Mouse (Mus musculus) granulocyte monocyte progenitor cell, adult 5-6 weeks (primary cell): ENCODE results near the gene Pom121l2. TPM values are rescaled to one million over a fixed set of nuclear protein-coding genes. Genes with fewer than 3 reads are reported as not detected.

Experiments
- ATAC-seq: replicated peaks from 2 replicates; pipeline ENCODE4 v1.8.0; 2016; ENCODE audit warnings: mild to moderate bottlenecking, moderate TSS enrichment, inconsistent platforms; ENCODE audit not compliant: poor library complexity, severe bottlenecking
- total RNA-seq, 2 experiments: library from RNA; stranded (forward) in 1 of 2; stranded (reverse) in 1 of 2; fragments of 200-712, 200-1000 nt in 1 of 2; fragments of >200 nt in 1 of 2; fragmentation: Nextera tagmentation in 1 of 2; gene quantifications; 2 replicates each; pipeline ENCODE4 v1.2.3; 2014 to 2017

The Pom121l2 gene
- total RNA-seq, 2 experiments from 2014 or later = not detected

DNA sequence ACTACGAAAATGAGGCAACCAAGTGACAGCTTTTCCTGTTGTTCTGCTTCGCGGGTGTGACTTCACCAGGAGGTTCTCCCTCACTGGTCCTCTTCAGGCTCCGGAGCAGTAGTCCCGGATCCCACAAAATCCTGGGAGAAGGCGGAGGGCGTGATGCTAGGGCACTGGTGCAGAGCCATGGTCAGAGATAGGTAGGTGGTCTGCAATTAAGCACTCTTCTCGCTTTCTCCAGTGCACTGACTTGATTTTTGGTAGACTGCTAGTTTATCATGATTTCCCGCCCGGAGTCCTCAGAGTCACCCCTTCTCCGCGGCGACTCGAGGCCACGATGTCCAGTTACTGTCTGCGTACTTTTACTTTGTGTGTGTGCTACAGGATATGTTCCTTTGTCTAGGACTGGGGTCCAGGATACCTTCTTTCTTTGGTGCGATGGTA, 33.4 kb downstream of the Pom121l2 start:
- ATAC-seq = no peak

DNA sequence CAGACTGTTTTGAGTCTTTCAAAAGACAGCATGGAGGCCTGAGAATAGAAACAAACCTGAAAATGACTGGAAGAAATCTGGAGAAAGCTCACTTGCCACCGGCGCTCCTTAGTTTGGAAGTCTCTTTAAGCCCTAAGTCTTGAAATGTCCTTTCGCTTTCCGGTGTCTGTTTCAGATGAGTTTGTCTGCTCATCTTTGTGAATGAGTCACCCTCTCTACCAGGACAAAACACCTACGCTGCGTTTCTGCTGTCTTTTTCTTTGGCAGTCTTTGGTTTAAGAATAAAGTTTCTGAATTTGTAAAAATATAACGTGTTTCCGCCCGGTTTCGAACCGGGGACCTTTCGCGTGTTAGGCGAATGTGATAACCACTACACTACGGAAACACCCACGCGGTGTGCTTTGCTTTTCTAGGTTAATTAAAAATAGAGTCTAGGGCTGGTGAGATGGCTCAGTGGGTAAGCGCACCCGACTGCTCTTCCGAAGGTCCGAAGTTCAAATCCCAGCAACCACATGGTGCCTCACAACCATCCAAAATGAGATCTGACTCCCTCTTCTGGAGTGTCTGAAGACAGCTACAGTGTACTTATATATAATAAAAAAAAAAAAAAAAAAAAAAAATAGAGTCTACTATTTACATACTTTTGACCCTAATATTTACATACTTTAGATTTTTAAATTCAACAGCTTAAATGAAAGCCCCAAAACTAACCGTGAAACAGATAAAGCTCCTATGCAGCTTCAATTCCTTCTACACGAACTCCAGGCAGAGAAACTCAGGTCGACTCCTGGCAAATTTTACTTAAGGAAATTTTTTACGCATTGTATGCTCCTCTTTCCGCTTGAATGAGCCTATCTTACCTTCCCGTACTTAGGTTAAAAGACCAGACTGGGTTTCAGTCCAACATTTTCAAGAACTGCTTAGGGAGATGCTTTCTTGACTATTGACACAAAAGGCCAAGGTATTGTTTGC, 34.8 kb downstream of the Pom121l2 start:
- peak; percentile 74 for ATAC-seq

DNA sequence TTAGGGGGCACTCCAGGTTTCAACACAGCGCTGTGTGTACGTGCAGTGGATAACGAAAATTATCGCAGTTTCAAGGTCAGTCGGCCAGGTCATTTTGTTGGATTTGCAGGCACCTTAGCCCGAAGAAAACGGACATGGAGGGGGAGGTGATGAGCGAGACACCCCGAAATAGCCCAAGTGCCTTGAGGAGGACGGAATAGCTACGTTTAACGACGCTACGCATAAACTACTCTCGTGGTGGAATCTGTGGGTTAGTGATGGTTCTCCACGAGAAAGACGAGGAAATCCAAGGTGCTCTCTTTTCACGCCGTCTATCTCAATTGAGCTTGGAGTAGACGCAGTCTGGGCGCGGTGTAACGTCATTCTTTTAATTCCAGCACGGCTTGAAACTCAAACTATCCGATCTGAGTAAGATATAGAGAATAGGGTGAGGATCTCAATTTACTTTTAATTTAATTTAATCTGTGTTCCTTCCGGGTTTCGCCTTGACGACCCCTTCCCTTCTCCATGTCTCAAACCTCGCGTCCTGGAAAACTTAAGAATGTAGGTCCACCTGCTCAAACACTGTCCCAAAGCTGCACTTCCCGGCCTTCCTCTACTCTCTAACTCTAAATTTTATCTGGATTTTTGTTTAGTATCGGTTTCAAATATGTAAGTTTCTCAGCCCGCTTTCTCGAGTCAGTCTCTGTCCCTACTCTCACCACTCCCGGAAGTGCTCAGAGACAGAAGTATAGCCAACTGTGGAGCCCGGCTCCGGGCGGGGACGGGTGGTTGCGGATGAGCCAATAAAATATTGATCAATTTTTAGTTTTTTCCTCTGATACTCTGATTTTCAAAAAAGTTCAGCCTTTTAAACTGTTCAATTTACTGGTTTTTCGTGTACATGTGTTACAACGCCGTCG, 39.2 kb downstream of the Pom121l2 start:
- peak; percentile 50 for ATAC-seq

DNA sequence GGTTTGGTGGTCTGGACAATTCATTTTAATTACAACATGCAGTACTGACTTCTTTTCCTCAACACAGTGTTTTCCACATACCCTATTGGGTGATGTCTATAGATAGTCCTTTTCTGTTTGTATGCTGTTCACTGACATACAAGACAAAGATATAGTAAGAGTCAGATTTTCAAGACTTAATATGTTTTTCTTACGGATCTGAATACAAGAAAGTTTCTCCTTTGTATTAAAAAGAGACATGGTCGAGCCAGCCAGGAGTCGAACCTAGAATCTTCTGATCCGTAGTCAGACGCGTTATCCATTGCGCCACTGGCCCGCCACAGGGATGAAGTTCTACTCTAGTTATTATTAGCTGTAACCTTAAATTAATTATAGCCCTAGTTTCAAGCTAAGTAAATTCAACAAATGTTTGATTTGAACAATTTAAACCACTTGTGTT, 39.9 kb downstream of the Pom121l2 start:
- ATAC-seq = peak; percentile 47

DNA sequence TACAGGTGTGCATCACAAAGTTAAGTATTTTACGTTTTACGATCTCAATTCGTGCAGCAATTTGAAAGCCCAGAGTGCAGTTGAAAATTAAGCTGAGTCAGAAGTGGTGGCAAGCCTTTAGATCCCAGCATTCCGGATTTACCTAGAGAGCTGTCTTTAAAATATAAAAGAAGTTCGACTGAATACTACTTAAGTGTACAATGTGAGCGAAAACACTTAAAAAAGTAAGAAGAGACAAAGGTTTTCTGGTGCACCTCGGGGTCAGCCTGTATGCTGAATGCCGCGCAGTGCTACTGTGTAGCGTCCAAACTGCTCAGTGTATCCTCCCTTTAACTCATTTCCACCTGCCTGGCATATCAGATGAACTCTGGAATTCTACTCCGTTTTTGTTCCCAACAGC, 40.6 kb downstream of the Pom121l2 start:
- no peak for ATAC-seq

DNA sequence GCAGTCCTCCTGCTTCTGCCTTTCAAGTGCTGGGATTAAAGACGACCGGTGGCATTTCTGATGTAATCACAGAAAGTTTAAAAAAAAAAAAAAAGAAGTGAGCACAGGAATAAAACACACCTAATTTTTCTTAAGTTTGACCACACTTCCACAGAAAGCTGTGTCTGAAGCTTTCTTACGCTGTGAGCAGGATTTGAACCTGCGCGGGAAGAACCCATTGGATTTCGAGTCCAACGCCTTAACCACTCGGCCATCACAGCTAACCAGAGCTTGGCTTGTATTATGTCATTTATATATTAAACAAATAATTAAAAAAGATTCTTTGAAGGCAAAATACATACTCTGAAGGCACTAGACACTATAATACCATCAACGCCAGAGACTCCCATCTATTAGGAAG, 41.2 kb downstream of the Pom121l2 start:
- peak; percentile 72 for ATAC-seq

DNA sequence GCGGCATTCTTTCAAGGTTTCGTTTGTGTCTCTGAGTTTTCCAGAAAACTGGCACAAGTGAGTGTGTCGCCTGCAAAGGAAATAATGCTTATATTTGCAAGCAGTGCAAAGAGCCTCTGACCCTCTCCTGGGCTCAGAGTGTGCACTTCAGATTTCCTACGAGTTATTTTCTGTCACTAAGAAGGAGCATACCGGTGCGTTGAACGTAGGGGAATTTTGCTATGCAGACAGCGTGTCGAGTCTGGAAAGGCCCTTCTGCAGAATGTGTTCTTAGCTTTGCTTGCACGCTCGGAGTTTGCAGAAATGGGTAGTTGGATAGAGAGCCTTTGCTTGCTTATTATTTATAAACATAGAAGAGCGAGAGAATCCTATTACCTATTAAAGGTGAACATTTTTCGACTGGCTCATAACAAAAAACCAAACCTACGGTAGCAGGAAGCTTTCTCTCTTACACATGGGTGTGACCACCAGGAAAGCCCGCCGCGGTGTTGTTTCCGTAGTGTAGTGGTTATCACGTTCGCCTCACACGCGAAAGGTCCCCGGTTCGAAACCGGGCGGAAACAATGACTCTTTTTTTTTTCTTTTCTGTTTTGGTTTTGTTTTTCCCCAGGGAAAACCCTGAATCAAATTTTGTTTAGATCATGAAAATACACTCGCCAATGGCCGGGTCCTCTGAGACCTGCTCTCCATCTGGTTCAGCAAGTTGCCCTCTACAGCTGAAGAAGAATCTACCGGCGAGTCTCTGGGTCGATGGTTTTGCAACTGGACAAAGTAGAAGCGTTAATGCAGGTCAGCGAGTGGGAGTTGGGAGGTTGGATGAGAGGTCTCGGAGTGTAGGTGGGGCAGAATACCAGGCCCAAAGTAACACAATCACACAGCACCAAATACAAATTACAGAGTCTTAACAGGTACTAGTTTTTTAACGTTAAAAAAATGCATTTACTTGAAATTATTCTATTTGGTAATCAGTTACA, 45.4 kb downstream of the Pom121l2 start:
- ATAC-seq = peak; percentile 31; the same call in 1 of the 2 replicates

DNA sequence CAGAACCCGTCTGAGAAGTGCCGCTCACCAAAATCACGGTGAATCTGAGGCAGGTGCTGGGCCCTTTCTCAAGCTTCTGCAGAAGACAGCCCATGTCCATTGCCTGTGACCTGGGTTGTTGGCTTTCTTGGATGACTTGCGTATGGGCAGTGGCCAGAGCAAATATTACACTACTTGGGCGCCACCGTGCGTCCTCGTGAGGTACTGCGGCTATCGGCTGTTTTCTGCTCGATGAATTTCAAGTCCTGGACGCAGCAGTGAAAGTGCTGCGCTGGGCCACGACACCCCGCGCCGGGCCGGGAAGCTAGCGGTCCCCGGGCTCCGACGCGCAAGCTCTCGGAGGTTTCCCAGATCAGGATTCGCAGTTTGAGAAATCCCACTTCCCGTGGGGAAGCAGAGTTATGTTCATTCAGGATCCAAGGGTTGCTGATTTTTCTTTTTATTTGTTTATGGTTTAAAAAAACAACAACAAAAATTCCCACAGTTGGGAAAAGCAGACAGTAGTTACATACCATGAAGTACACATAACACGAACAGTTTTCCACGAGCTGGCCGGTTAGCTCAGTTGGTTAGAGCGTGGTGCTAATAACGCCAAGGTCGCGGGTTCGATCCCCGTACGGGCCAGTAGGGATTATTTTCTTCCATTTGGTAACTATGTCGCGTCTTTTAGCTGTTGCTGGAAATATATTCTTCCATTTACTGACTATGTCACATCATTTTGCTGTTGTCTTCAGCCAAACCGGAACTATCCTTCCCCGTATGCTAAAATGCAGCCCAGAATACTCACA, 47.9 kb downstream of the Pom121l2 start:
- ATAC-seq = peak; percentile 95

DNA sequence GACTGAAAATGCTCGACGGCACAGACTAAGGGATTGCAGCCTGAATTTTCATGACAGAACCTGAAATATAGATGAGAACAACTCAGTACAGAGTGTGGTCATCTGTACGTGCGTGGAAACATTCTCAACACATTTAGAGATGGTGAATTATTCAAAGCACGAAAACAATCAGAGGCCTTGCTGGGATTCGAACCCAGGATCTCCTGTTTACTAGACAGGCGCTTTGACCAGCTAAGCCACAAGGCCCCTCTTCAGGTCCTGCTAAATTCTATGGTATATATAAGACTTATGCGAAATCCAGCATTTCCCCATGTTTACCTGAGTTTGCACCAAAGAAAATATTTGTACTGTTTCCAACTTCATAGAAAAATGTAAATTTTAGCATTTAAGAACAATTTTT, 48.9 kb downstream of the Pom121l2 start:
- ATAC-seq = no peak

DNA sequence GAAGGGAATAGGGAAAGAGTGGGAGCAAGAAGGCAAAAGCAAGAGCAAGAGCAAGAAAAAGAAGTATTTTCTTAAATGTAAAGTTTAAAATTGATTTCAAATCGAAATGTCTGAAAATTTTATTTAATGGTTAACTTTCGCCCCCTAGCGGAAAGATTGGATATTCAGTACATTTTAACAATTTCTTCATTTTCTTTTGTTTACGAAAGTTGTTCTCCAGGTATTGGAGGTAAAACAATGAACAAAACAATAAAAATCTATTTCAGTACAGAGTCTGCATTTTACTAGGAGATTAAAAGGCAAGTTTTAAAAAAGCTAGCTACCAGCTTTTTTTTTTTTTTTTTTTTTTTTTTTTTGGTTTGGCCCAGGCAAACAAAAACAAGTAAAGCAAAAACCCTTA, 49.5 kb downstream of the Pom121l2 start:
- ATAC-seq = no peak

DNA sequence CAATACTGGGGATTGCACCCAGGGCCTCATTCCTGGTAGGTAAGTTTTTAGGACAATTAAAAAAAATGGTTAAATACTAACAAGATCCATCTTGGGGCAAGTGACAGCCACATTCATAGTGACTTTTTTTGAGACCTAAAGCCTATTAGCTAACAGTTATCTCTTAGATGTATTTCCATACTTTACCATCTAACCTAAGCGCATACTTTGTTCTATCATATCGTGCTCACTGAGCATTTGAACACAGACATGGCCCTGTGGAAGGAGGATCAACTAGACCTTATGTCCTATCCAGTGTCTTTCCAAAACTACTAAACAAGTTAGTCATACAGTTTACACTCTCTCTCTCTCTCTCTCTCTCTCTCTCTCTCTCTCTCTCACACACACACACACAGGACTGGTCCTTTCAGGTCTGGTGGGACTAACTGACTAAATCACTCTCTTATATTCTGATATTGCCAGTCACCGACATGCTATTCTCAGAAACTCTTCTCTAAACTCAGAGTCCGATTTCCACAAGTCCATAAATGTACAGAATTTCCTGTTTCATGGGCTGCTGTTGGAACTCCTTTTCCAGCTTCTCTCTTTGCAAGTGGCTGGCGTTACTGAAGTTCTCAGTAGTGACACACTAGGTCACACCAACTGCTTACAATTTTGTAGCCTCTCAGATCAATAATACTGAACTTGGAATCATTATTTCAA, 52.9 kb downstream of the Pom121l2 start:
- ATAC-seq = no peak

DNA sequence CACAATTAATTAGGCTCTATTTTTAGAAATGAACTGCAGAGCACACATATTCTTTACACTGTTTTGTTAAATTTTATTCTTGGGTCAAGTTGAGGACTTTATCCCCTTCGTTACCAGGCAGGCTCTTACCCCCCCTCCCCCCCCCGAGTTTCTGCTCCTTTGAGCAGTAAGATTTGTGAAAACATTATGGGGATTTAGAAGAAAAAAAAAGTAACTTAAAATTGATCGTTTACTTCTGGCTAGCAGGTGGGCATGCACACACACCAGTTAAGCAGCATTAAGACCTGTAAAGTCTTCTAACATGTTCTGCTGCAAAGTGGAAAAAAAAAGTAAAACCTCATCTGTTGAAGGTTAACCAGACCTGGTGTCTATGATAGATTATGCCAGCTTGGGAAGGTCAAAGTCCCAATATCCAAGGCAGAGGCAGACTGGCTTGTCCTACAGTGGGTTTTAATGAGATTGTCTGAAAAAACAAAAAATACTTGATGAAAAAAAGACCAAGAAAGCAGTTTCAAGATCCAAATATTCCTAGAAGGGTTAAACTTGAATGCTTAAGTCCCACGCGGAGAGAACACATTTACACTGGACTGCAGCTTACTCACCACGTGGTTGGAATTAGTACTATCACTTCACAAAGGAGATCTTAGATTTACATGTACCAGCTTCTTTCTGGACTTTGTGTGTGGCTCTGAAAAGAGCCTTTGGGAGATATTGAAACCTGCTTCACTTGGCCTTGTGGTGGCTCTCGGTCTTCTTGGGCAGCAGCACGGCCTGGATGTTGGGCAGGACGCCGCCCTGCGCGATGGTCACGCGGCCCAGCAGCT, 53.7 kb downstream of the Pom121l2 start:
- no peak for ATAC-seq

DNA sequence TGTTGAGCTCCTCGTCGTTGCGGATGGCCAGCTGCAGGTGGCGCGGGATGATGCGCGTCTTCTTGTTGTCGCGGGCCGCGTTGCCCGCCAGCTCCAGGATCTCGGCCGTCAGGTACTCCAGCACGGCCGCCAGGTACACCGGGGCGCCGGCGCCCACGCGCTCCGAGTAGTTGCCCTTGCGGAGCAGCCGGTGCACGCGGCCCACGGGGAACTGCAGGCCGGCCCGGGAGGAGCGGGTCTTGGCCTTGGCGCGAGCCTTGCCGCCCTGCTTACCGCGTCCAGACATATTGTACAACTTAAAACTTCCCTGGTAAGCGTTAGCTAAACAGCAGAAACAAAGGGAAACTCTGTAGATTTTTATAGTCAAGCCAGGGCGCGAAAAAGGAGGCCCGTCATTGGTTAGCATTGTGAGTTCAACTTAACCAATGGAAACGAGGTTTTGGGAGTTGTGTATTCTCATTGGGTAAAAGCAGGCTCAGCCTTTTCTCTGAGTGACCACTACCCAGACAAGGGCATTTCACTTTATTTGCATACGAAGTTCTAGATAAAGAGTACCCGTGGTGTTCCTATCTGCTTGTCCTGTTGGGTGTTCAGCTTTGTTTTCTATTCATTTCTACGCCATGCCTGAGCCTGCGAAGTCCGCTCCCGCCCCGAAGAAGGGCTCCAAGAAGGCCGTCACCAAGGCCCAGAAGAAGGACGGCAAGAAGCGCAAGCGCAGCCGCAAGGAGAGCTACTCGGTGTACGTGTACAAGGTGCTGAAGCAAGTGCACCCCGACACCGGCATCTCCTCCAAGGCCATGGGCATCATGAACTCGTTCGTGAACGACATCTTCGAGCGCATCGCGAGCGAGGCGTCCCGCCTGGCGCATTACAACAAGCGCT, 54.5 kb downstream of the Pom121l2 start, which contains the start of the genes Hist1h2ah and Hist1h2bk:
TSS of gene Hist1h2ah (minus strand) at position 302 of the 882 bp plus-strand sequence.
TSS of gene Hist1h2bk (plus strand) at position 604 of the 882 bp plus-strand sequence.
- peak; percentile 89 for ATAC-seq

DNA sequence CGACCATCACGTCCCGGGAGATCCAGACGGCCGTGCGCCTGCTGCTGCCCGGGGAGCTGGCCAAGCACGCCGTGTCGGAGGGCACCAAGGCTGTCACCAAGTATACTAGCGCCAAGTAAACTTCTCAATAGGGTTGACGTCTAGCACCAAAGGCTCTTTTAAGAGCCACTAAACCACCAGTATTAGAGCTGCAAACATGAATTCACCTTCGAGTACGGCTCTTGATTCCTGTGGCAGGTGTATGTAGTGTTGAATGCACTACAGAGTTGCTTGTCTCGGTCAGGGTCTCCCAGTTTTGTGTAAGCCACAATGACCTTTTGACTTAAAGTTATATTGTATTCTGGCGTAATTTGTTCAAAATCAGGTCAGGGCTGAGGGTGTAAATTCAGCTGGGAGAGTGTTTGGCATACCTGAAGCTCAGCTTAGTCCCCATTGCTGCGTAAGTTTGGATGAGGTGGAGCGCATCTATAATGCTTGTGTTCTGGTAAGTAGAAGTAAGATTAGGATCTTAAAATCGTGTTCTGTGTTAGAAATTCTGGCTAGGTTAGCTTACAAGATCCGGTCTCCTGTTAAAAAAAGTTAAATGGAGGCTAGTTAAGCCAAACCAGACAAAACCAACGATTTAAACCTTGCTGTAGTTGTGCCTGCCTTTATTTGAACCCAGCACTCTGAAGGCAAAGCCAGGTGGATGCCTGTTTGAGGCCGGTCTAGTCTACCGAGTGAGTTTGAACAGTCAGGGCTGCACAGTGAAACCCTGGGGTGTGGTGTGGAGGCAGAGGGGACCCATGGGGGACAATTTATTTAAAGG, 55.4 kb downstream of the Pom121l2 start:
- ATAC-seq = peak; percentile 24; the same call in 1 of the 2 replicates

DNA sequence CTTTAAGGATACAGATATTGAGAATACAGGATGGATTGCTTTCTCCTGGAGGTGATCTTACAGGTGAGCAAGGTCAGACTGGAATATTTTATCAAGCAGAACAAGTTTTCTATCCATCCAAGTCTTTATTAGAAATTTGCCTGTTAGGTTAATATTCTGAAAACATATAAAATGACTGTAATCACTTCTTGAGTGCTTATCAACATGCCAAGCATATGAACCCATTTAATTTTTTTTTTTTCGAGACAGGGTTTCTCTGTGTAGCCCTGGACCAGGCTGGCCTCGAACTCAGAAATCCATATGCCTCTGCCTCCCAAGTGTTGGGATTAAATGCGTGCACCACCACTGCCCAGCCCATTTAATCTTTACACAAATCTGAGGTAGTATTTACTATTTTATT, 56.0 kb downstream of the Pom121l2 start:
- ATAC-seq = no peak
